Mouse (Mus musculus) heart, embryonic 11.5 days (tissue): ENCODE data around the gene Kat6b. TPM values are rescaled to one million over a fixed set of nuclear protein-coding genes. Genes with fewer than 3 reads are reported as not detected.

ENCODE experiments used
- ATAC-seq: fragments of 200-750 bp; cut with Nextera tagmentation; replicated peaks from 2 replicates; pipeline ENCODE4 v1.8.0; 2017; ENCODE audit warnings: moderate library complexity; ENCODE audit not compliant: insufficient number of reproducible peaks, low FRiP score, low TSS enrichment
- H3K27ac ChIP-seq: fragments of 300-500 bp; sonication (generic); 2 replicates; pipeline ENCODE4 v1.5.1; 2014; ENCODE audit warnings: mild to moderate bottlenecking, low read depth, low read length
- H3K27me3 ChIP-seq: fragments of 300-500 bp; sonication (generic); 2 replicates; pipeline ENCODE4 v1.6.1; 2014; ENCODE audit warnings: mild to moderate bottlenecking, low read length, mixed read lengths; ENCODE audit not compliant: control insufficient read depth, insufficient read depth
- H3K36me3 ChIP-seq: fragments of 300-500 bp; sonication (generic); 2 replicates; pipeline ENCODE4 v1.6.1; 2014; ENCODE audit warnings: mild to moderate bottlenecking, low read length, moderate library complexity, mixed read lengths; ENCODE audit not compliant: control insufficient read depth, insufficient read depth
- H3K4me1 ChIP-seq: fragments of 300-500 bp; sonication (generic); 2 replicates; pipeline ENCODE4 v1.6.1; 2014; ENCODE audit warnings: low read length; ENCODE audit not compliant: control insufficient read depth, insufficient read depth
- H3K4me2 ChIP-seq: fragments of 300-500 bp; sonication (generic); 2 replicates; pipeline ENCODE4 v1.6.1; 2014; ENCODE audit warnings: mild to moderate bottlenecking, moderate library complexity
- H3K4me3 ChIP-seq: fragments of 300-500 bp; sonication (generic); 2 replicates; pipeline ENCODE4 v1.5.1; 2014; ENCODE audit warnings: low read depth, low read length
- H3K9ac ChIP-seq: fragments of 300-500 bp; sonication (generic); 2 replicates; pipeline ENCODE4 v1.6.1; 2014; ENCODE audit warnings: mild to moderate bottlenecking, low read depth, low read length, moderate library complexity
- H3K9me3 ChIP-seq: fragments of 300-500 bp; sonication (generic); replicated peaks from 2 replicates; pipeline ENCODE4 v1.6.1; 2016; ENCODE audit warnings: low read length; ENCODE audit not compliant: control insufficient read depth
- whole genome bisulfite sequencing: fragments of 180-500 bp; shearing (Covaris S2); extraction: QIAGEN DNeasy Blood & Tissue Kit; methylation state at CpG from one replicate; pipeline ENCODE4 v1.1.7; 2014; ENCODE audit not compliant: insufficient replicate concordance; 5-methylcytosine and 5-hydroxymethylcytosine counted together
- polyA plus RNA-seq: library from polyadenylated mRNA; unstranded; fragments of >200 nt; fragmentation: Nextera tagmentation; extraction: Ambion mirVana; gene quantifications from 2 replicates; pipeline ENCODE4 v1.2.1, GENCODE M21; 2014

Kat6b gene
- polyA plus RNA-seq, 1 experiment from 2014 or later: 14.9 TPM

- Histone ChIP-seq H3K9ac (no peak overlapping the region), H3K4me3 (no peak overlapping the region), H3K36me3 (no peaks in the 10 kb centered on the region), H3K4me1 (peaks cover 8% of the 10 kb centered on the region; the same call in 1 of the 2 replicates), H3K27me3 (no peaks in the 10 kb centered on the region), H3K27ac (no peak overlapping the region), H3K4me2 (no peak overlapping the region), H3K9me3 (peaks cover 2% of the 10 kb centered on the region; the same call in 1 of the 2 replicates)
- 98% methylated on average over 1 of the region's 1 CpGs for WGBS
- ATAC-seq: no peak
These were observed 110.9 kb downstream of the Kat6b start for GRCm38 (mm10) chr14:21592152-21592551.

GRCm38 (mm10) chr14:21592985-21593750 is 111.9 kb downstream of the Kat6b start:
- no peaks in the 10 kb centered on the region for H3K36me3 ChIP-seq
- ATAC-seq: no peak
- H3K4me2 ChIP-seq: no peak overlapping the region
- no peak overlapping the region for H3K4me3 ChIP-seq
- 79% methylated on average over 8 of the region's 8 CpGs for WGBS
- H3K9me3 ChIP-seq: peaks cover 2% of the 10 kb centered on the region; the same call in 1 of the 2 replicates
- H3K27ac ChIP-seq: no peak overlapping the region
- peaks cover 8% of the 10 kb centered on the region; the same call in 1 of the 2 replicates for H3K4me1 ChIP-seq
- H3K9ac ChIP-seq: no peak overlapping the region
- H3K27me3 ChIP-seq: no peaks in the 10 kb centered on the region

- no peaks in the 10 kb centered on the region for H3K9me3 ChIP-seq
- 65% methylated on average over 9 of the region's 9 CpGs for WGBS
- H3K36me3 ChIP-seq: no peaks in the 10 kb centered on the region
- H3K27ac ChIP-seq: no peak overlapping the region
- H3K9ac ChIP-seq: no peak overlapping the region
- H3K4me1 ChIP-seq: no peaks in the 10 kb centered on the region; the same call in 1 of the 2 replicates
- no peaks in the 10 kb centered on the region for H3K27me3 ChIP-seq
- ATAC-seq: no peak
- H3K4me3 ChIP-seq: no peak overlapping the region
- no peak overlapping the region for H3K4me2 ChIP-seq
These were observed 118.4 kb downstream of the Kat6b start for GRCm38 (mm10) chr14:21599446-21600173.

- H3K4me3 ChIP-seq: no peak overlapping the region
- H3K9me3 ChIP-seq: no peaks in the 10 kb centered on the region
- H3K4me2 ChIP-seq: no peak overlapping the region
- ATAC-seq: no peak
- no peaks in the 10 kb centered on the region for H3K36me3 ChIP-seq
- H3K9ac ChIP-seq: no peak overlapping the region
- H3K27me3 ChIP-seq: no peaks in the 10 kb centered on the region
- no peaks in the 10 kb centered on the region; the same call in 1 of the 2 replicates for H3K4me1 ChIP-seq
- H3K27ac ChIP-seq: no peak overlapping the region
- WGBS: 77% methylated on average over 5 of the region's 5 CpGs
These were observed 118.9 kb downstream of the Kat6b start for GRCm38 (mm10) chr14:21600174-21600566.

GRCm38 (mm10) chr14:21600628-21601027 is 119.4 kb downstream of the Kat6b start:
- Histone ChIP-seq H3K4me1 (no peaks in the 10 kb centered on the region; the same call in 1 of the 2 replicates), H3K27me3 (no peaks in the 10 kb centered on the region), H3K4me3 (no peak overlapping the region), H3K9ac (no peak overlapping the region), H3K27ac (no peak overlapping the region), H3K36me3 (no peaks in the 10 kb centered on the region), H3K4me2 (no peak overlapping the region), H3K9me3 (no peaks in the 10 kb centered on the region)
- WGBS: 51% methylated on average over 1 of the region's 1 CpGs
- ATAC-seq: no peak

GRCm38 (mm10) chr14:21602166-21602565 is 120.9 kb downstream of the Kat6b start:
- Histone ChIP-seq H3K9ac (no peak overlapping the region), H3K4me3 (no peak overlapping the region), H3K4me1 (no peaks in the 10 kb centered on the region; the same call in 1 of the 2 replicates), H3K27ac (no peak overlapping the region), H3K36me3 (no peaks in the 10 kb centered on the region), H3K4me2 (no peak overlapping the region), H3K27me3 (no peaks in the 10 kb centered on the region), H3K9me3 (no peaks in the 10 kb centered on the region)
- WGBS: 87% methylated on average over 12 of the region's 12 CpGs
- no peak for ATAC-seq

- 54% methylated on average over 4 of the region's 4 CpGs for WGBS
These were observed 121.7 kb downstream of the Kat6b start for GRCm38 (mm10) chr14:21602937-21603336.

GRCm38 (mm10) chr14:21607686-21608085 is 126.5 kb downstream of the Kat6b start:
- no peak overlapping the region for H3K4me3 ChIP-seq
- no peak for ATAC-seq
- no peaks in the 10 kb centered on the region for H3K36me3 ChIP-seq
- H3K27ac ChIP-seq: no peak overlapping the region
- H3K4me1 ChIP-seq: peaks cover 10% of the 10 kb centered on the region
- 73% methylated on average over 4 of the region's 4 CpGs for WGBS
- H3K9me3 ChIP-seq: no peaks in the 10 kb centered on the region
- no peak overlapping the region for H3K4me2 ChIP-seq
- no peak overlapping the region for H3K9ac ChIP-seq
- H3K27me3 ChIP-seq: no peaks in the 10 kb centered on the region

More at GRCm38 (mm10) chr14:21602937-21603336, 121.7 kb downstream of the Kat6b start:
- no peaks in the 10 kb centered on the region for H3K9me3 ChIP-seq
- no peak overlapping the region for H3K27ac ChIP-seq
- H3K4me2 ChIP-seq: no peak overlapping the region
- H3K4me1 ChIP-seq: peaks cover 5% of the 10 kb centered on the region
- H3K4me3 ChIP-seq: no peak overlapping the region
- no peaks in the 10 kb centered on the region for H3K36me3 ChIP-seq
- H3K27me3 ChIP-seq: no peaks in the 10 kb centered on the region
- no peak overlapping the region for H3K9ac ChIP-seq
- ATAC-seq: no peak
